Mouse (Mus musculus) midbrain, embryonic 15.5 days (tissue): Measurements from ENCODE around the gene Bbc3. TPM values are rescaled to one million over a fixed set of nuclear protein-coding genes. Genes with fewer than 3 reads are reported as not detected.
A peak's percentile ranks its signal among the peaks of the same experiment; 100 is the strongest.
"Not testable (repeated sequence)": the region's sequence is repeated elsewhere in the genome, so short reads cannot be mapped to it uniquely, and the experiment has no call there.

ENCODE experiments used
- ATAC-seq: fragments of 200-750 bp; cut with Nextera tagmentation; replicated peaks from 2 replicates; pipeline ENCODE4 v1.8.0; 2017; ENCODE audit warnings: moderate TSS enrichment
- H3K27ac ChIP-seq: fragments of 300-500 bp; sonication (generic); 2 replicates; pipeline ENCODE4 v1.5.1; 2015; ENCODE audit warnings: mild to moderate bottlenecking, inconsistent platforms
- H3K27me3 ChIP-seq: fragments of 300-500 bp; sonication (generic); replicated peaks from 2 replicates; pipeline ENCODE4 v1.6.1; 2015; ENCODE audit warnings: inconsistent platforms
- H3K36me3 ChIP-seq: fragments of 300-500 bp; sonication (generic); replicated peaks from 2 replicates; pipeline ENCODE4 v1.6.1; 2015; ENCODE audit warnings: inconsistent platforms
- H3K4me1 ChIP-seq: fragments of 300-500 bp; sonication (generic); 2 replicates; pipeline ENCODE4 v1.6.1; 2015; ENCODE audit warnings: inconsistent platforms
- H3K4me2 ChIP-seq: fragments of 300-500 bp; sonication (generic); 2 replicates; pipeline ENCODE4 v1.6.1; 2015; ENCODE audit warnings: inconsistent platforms, mild to moderate bottlenecking, moderate library complexity
- H3K4me3 ChIP-seq: fragments of 300-500 bp; sonication (generic); 2 replicates; pipeline ENCODE4 v1.5.1; 2015; ENCODE audit warnings: mild to moderate bottlenecking, inconsistent platforms
- H3K9ac ChIP-seq: fragments of 300-500 bp; sonication (generic); 2 replicates; pipeline ENCODE4 v1.6.1; 2015; ENCODE audit warnings: mild to moderate bottlenecking, inconsistent platforms
- H3K9me3 ChIP-seq: fragments of 300-500 bp; sonication (generic); 2 replicates; pipeline ENCODE4 v1.6.1; 2016; ENCODE audit warnings: inconsistent platforms
- WGBS: fragments of 180-500 bp; shearing (Covaris S2); methylation state at CpG from one replicate; pipeline ENCODE4 v1.1.7; 2015; ENCODE audit warnings: mixed read lengths; 5-methylcytosine and 5-hydroxymethylcytosine counted together
- polyA plus RNA-seq: library from polyadenylated mRNA; unstranded; fragments of >200 nt; fragmentation: Nextera tagmentation; extraction: Ambion mirVana; gene quantifications from 2 replicates; pipeline ENCODE4 v1.2.1, GENCODE M21; 2015

Bbc3 gene
- polyA plus RNA-seq, 1 experiment from 2014 or later: 35.0 TPM

GRCm38 (mm10) chr7:16295321-16295900 lies 12.8 kb upstream of the Bbc3 start:
- H3K4me3 ChIP-seq: peak overlapping the region; percentile 48
- peak overlapping the region; percentile 97 for H3K4me2 ChIP-seq
- peak overlapping the region; percentile 67 for H3K27ac ChIP-seq
- H3K27me3 ChIP-seq: no peaks in the 10 kb centered on the region
- no peaks in the 10 kb centered on the region for H3K36me3 ChIP-seq
- 2% methylated on average over 41 of the region's 41 CpGs for WGBS
- ATAC-seq: peak; percentile 46
- no peaks in the 10 kb centered on the region for H3K9me3 ChIP-seq
- peak overlapping the region; percentile 31 for H3K9ac ChIP-seq
- peaks cover 40% of the 10 kb centered on the region for H3K4me1 ChIP-seq

- peaks cover 40% of the 10 kb centered on the region for H3K4me1 ChIP-seq
- 28% methylated on average over 2 of the region's 2 CpGs for WGBS
- H3K36me3 ChIP-seq: no peaks in the 10 kb centered on the region
- H3K4me2 ChIP-seq: peak overlapping the region; percentile 97
- no peaks in the 10 kb centered on the region for H3K9me3 ChIP-seq
- ATAC-seq: no peak
- no peaks in the 10 kb centered on the region for H3K27me3 ChIP-seq
- H3K27ac ChIP-seq: no peak overlapping the region
- H3K9ac ChIP-seq: no peak overlapping the region
- no peak overlapping the region; the same call in 1 of the 2 replicates for H3K4me3 ChIP-seq
Observed at GRCm38 (mm10) chr7:16296146-16296545, 12.0 kb upstream of the Bbc3 start.

GRCm38 (mm10) chr7:16296766-16297390 lies 11.3 kb upstream of the Bbc3 start:
- H3K27me3 ChIP-seq: no peaks in the 10 kb centered on the region
- peak overlapping the region; percentile 42; the same call in 1 of the 2 replicates for H3K27ac ChIP-seq
- peak overlapping the region; percentile 73 for H3K4me2 ChIP-seq
- peak overlapping the region; percentile 39 for H3K9ac ChIP-seq
- H3K36me3 ChIP-seq: no peaks in the 10 kb centered on the region
- no peaks in the 10 kb centered on the region for H3K9me3 ChIP-seq
- H3K4me1 ChIP-seq: peaks cover 40% of the 10 kb centered on the region
- peak overlapping the region; percentile 35 for H3K4me3 ChIP-seq
- WGBS: under 1% methylated on average over 22 of the region's 22 CpGs
- no peak for ATAC-seq

- H3K4me3 ChIP-seq: no peak overlapping the region
- H3K4me2 ChIP-seq: no peak overlapping the region
- no peaks in the 10 kb centered on the region for H3K27me3 ChIP-seq
- WGBS: 53% methylated on average over 2 of the region's 2 CpGs
- no peak for ATAC-seq
- peaks cover 40% of the 10 kb centered on the region for H3K4me1 ChIP-seq
- H3K27ac ChIP-seq: 0 out of 2 replicates have a peak overlapping the region, but pooled peaks have one; percentile 42
- no peak overlapping the region for H3K9ac ChIP-seq
- H3K36me3 ChIP-seq: no peaks in the 10 kb centered on the region
- H3K9me3 ChIP-seq: no peaks in the 10 kb centered on the region
Observed at GRCm38 (mm10) chr7:16297616-16298015, 10.6 kb upstream of the Bbc3 start.

GRCm38 (mm10) chr7:16298927-16299326 lies 9.3 kb upstream of the Bbc3 start:
- 77% methylated on average over 5 of the region's 5 CpGs for WGBS
- H3K4me3 ChIP-seq: peak overlapping the region; percentile 49
- H3K9ac ChIP-seq: no peak overlapping the region
- no peaks in the 10 kb centered on the region for H3K9me3 ChIP-seq
- no peaks in the 10 kb centered on the region for H3K36me3 ChIP-seq
- peak overlapping the region; percentile 81 for H3K4me2 ChIP-seq
- peak overlapping the region; percentile 83; the same call in 1 of the 2 replicates for H3K27ac ChIP-seq
- H3K27me3 ChIP-seq: no peaks in the 10 kb centered on the region
- ATAC-seq: no peak
- peaks cover 40% of the 10 kb centered on the region for H3K4me1 ChIP-seq

GRCm38 (mm10) chr7:16299419-16300035 lies 8.7 kb upstream of the Bbc3 start:
- peak overlapping the region; percentile 83 for H3K27ac ChIP-seq
- no peaks in the 10 kb centered on the region for H3K9me3 ChIP-seq
- under 1% methylated on average over 52 of the region's 52 CpGs for WGBS
- H3K36me3 ChIP-seq: no peaks in the 10 kb centered on the region
- peak overlapping the region; percentile 81 for H3K4me2 ChIP-seq
- no peaks in the 10 kb centered on the region for H3K27me3 ChIP-seq
- peak overlapping the region; percentile 49 for H3K4me3 ChIP-seq
- peak overlapping the region; percentile 50 for H3K9ac ChIP-seq
- ATAC-seq: peak; percentile 94
- H3K4me1 ChIP-seq: peaks cover 40% of the 10 kb centered on the region

GRCm38 (mm10) chr7:16307141-16307540 lies 1.1 kb upstream of the Bbc3 start:
- not testable (repeated sequence) for H3K4me2 ChIP-seq, H3K4me3 ChIP-seq, ATAC-seq, H3K36me3 ChIP-seq, H3K27ac ChIP-seq, H3K27me3 ChIP-seq, H3K9ac ChIP-seq, H3K9me3 ChIP-seq
- WGBS: 84% methylated on average over 6 of the region's 6 CpGs
- H3K4me1 ChIP-seq: peaks cover 34% of the 10 kb centered on the region

- ATAC-seq: no peak; the same call in 1 of the 2 replicates
- Histone ChIP-seq H3K9me3 (no peaks in the 10 kb centered on the region), H3K4me3 (peak overlapping the region; percentile 76), H3K27ac (peak overlapping the region; percentile 96; the same call in 1 of the 2 replicates), H3K9ac (peak overlapping the region; percentile 80), H3K4me1 (peaks cover 50% of the 10 kb centered on the region), H3K27me3 (no peaks in the 10 kb centered on the region), H3K36me3 (no peaks in the 10 kb centered on the region), H3K4me2 (peak overlapping the region; percentile 99)
- WGBS: 46% methylated on average over 16 of the region's 16 CpGs
Observed at GRCm38 (mm10) chr7:16308555-16309317, 543 bp downstream of the Bbc3 start.

GRCm38 (mm10) chr7:16309318-16310019 lies 1.3 kb downstream of the Bbc3 start:
- H3K4me2 ChIP-seq: peak overlapping the region; percentile 99
- peak; percentile 15 for ATAC-seq
- no peaks in the 10 kb centered on the region for H3K9me3 ChIP-seq
- H3K4me3 ChIP-seq: peak overlapping the region; percentile 76
- H3K27me3 ChIP-seq: no peaks in the 10 kb centered on the region
- WGBS: under 1% methylated on average over 54 of the region's 61 CpGs
- peaks cover 56% of the 10 kb centered on the region for H3K4me1 ChIP-seq
- peak overlapping the region; percentile 80 for H3K9ac ChIP-seq
- H3K36me3 ChIP-seq: no peaks in the 10 kb centered on the region
- H3K27ac ChIP-seq: peak overlapping the region; percentile 96

GRCm38 (mm10) chr7:16310020-16310520 lies 1.9 kb downstream of the Bbc3 start:
- under 1% methylated on average over 36 of the region's 56 CpGs for WGBS
- peak overlapping the region; percentile 96 for H3K27ac ChIP-seq
- H3K4me2 ChIP-seq: peak overlapping the region; percentile 99
- H3K9me3 ChIP-seq: no peaks in the 10 kb centered on the region
- ATAC-seq: peak; percentile 6; the same call in 1 of the 2 replicates
- no peaks in the 10 kb centered on the region for H3K27me3 ChIP-seq
- H3K36me3 ChIP-seq: no peaks in the 10 kb centered on the region
- H3K9ac ChIP-seq: peak overlapping the region; percentile 80
- peak overlapping the region; percentile 76 for H3K4me3 ChIP-seq
- peaks cover 57% of the 10 kb centered on the region for H3K4me1 ChIP-seq
